Mouse (Mus musculus) liver, embryonic 16.5 days (tissue): ENCODE results near the gene Chd6. TPM values are rescaled to one million over a fixed set of nuclear protein-coding genes. Genes with fewer than 3 reads are reported as not detected.

Experiments
- ATAC-seq: fragments of 200-750 bp; cut with Nextera tagmentation; 2 replicates; pipeline ENCODE4 v1.8.0; 2017; ENCODE audit warnings: low read depth, mild to moderate bottlenecking, moderate number of reproducible peaks, moderate library complexity
- H3K27ac ChIP-seq: fragments of 300-500 bp; sonication (generic); 2 replicates; pipeline ENCODE4 v1.5.1; 2014; ENCODE audit warnings: mild to moderate bottlenecking, low read length
- H3K27me3 ChIP-seq: fragments of 300-500 bp; sonication (generic); 2 replicates; pipeline ENCODE4 v1.6.1; 2014; ENCODE audit warnings: low read depth, low read length, mixed read lengths; ENCODE audit not compliant: control insufficient read depth, insufficient read depth
- H3K36me3 ChIP-seq: fragments of 300-500 bp; sonication (generic); 2 replicates; pipeline ENCODE4 v1.6.1; 2014; ENCODE audit warnings: mild to moderate bottlenecking; ENCODE audit not compliant: control insufficient read depth, insufficient read depth
- H3K4me1 ChIP-seq: fragments of 300-500 bp; sonication (generic); 2 replicates; pipeline ENCODE4 v1.6.1; 2014; ENCODE audit warnings: low read depth, low read length, mixed read lengths; ENCODE audit not compliant: control insufficient read depth
- H3K4me2 ChIP-seq: fragments of 300-500 bp; sonication (generic); 2 replicates; pipeline ENCODE4 v1.6.1; 2014; ENCODE audit warnings: low read depth, low read length, mixed read lengths
- H3K4me3 ChIP-seq: fragments of 300-500 bp; sonication (generic); 2 replicates; pipeline ENCODE4 v1.5.1; 2014; ENCODE audit warnings: low read depth, mild to moderate bottlenecking, low read length
- H3K9ac ChIP-seq: fragments of 300-500 bp; sonication (generic); 2 replicates; pipeline ENCODE4 v1.6.1; 2014; ENCODE audit warnings: low read depth, low read length
- H3K9me3 ChIP-seq: fragments of 300-500 bp; sonication (generic); replicated peaks from 2 replicates; pipeline ENCODE4 v1.6.1; 2016; ENCODE audit warnings: low read length; ENCODE audit not compliant: control insufficient read depth
- WGBS: fragments of 180-500 bp; shearing (Covaris S2); extraction: QIAGEN DNeasy Blood & Tissue Kit; methylation state at CpG from one replicate; pipeline ENCODE4 v1.1.7; 2014; ENCODE audit not compliant: insufficient replicate concordance; 5-methylcytosine and 5-hydroxymethylcytosine counted together
- polyA plus RNA-seq: library from polyadenylated mRNA; unstranded; fragments of >200 nt; fragmentation: Nextera tagmentation; extraction: Ambion mirVana; gene quantifications from 2 replicates; pipeline ENCODE4 v1.2.1, GENCODE M21; 2015

Gene Chd6
- polyA plus RNA-seq, 1 experiment from 2014 or later: 4.7 TPM

DNA sequence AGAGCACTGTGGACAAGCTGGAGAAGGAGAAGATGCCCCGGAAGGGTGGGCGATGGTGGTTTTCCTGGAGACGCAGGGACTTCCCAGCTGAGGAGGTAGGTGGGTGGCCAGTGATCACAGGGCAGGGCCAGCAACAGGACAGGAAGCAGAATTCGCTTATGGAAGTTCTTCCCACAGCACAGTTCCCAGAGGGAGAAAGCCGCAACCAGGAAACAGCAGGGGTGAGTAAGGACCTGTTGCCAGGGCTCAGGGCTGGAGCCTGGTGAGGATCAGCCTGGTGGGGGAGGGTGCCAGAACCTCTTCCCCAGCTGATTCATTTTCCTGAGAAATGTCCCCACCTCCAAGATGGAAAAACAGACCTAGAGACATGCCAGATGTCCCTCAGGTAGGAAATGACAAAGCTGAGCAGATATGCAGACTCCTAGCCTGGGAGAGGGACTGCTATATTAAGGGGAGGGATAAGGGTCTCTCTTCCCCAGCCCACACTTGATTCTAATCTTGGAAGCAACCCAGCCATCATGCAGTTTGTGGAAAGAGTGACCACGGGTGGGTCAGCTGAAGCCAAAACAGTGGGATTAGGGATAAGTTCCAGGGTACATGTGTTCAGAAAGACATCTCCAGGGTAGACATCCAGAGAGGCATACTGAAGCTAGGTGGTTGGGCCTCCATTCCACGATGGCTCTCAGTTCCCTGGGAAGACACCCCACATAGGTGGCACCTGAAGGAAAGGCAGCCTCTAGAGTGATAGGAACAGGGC is 207.0 kb downstream of the Chd6 start:
- H3K4me1 ChIP-seq: no peaks in the 10 kb centered on the region
- no peaks in the 10 kb centered on the region for H3K9me3 ChIP-seq
- H3K27ac ChIP-seq: no peak overlapping the region
- H3K4me2 ChIP-seq: no peak overlapping the region
- no peaks in the 10 kb centered on the region for H3K27me3 ChIP-seq
- H3K36me3 ChIP-seq: no peaks in the 10 kb centered on the region
- no peak for ATAC-seq
- WGBS: 41% methylated on average over 7 of the region's 7 CpGs
- no peak overlapping the region for H3K4me3 ChIP-seq
- no peak overlapping the region for H3K9ac ChIP-seq

Other genes starting within 250 kb of the Chd6 start
- 2.5 and 3.2 TPM in 2 replicates for gene Zhx3, start 236.1 kb downstream of the Chd6 start, polyA plus RNA-seq
- gene Lpin3, start 228.4 kb downstream of the Chd6 start, polyA plus RNA-seq: 0.52 and 0.65 TPM in 2 replicates
- gene Emilin3, start 196.7 kb downstream of the Chd6 start, polyA plus RNA-seq: 0.20 and 0.32 TPM in 2 replicates